Mouse (Mus musculus) heart, adult 2 months (tissue): ENCODE results near the gene Ghdc. TPM values are rescaled to one million over a fixed set of nuclear protein-coding genes. Genes with fewer than 3 reads are reported as not detected.

Experiments used
- DNase-seq, 2 experiments: peaks; one replicate each; pipeline ENCODE4 v3.0.0; 2021
- H3K27ac ChIP-seq: fragments of 200-600 bp; 2 replicates; pipeline ENCODE4 v1.8.1; 2022
- H3K27me3 ChIP-seq: fragments of 200-500 bp; 2 replicates; pipeline ENCODE4 v1.6.1; 2012; ENCODE audit warnings: mild to moderate bottlenecking, low read length, inconsistent platforms, mixed read lengths; ENCODE audit not compliant: control insufficient read depth, insufficient read depth
- H3K36me3 ChIP-seq: fragments of 200-500 bp; 2 replicates; pipeline ENCODE4 v1.6.1; 2012; ENCODE audit warnings: low read length, inconsistent platforms; ENCODE audit not compliant: control insufficient read depth, insufficient read depth
- H3K4me1 ChIP-seq: fragments of 200-500 bp; 2 replicates; pipeline ENCODE4 v1.6.1; 2011; ENCODE audit warnings: low read length; ENCODE audit not compliant: control insufficient read depth, insufficient read depth
- H3K4me3 ChIP-seq: fragments of 200-600 bp; 2 replicates; pipeline ENCODE4 v1.8.1; 2022
- H3K79me2 ChIP-seq: fragments of 200-500 bp; replicated peaks from 2 replicates; pipeline ENCODE4 v1.6.1; 2012; ENCODE audit warnings: mild to moderate bottlenecking, inconsistent platforms, low read length, moderate library complexity, mixed read lengths; ENCODE audit not compliant: control insufficient read depth, insufficient read depth
- H3K9ac ChIP-seq: fragments of 200-500 bp; 2 replicates; pipeline ENCODE4 v1.6.1; 2012; ENCODE audit warnings: low read depth, mild to moderate bottlenecking, control low read depth, inconsistent platforms, low read length, mixed read lengths
- CTCF ChIP-seq: fragments of 200-600 bp; IDR thresholded peaks from 2 replicates; pipeline ENCODE4 v1.8.1; 2022; ENCODE audit warnings: antibody characterized with exemption, mild to moderate bottlenecking, moderate library complexity
- EP300 ChIP-seq: fragments of 200-500 bp; IDR thresholded peaks from 2 replicates; pipeline ENCODE4 v1.6.1; 2011; ENCODE audit warnings: low read depth, low read length, control low read depth; ENCODE audit not compliant: insufficient read depth
- POLR2A ChIP-seq: fragments of 200-500 bp; IDR thresholded peaks from 2 replicates; pipeline ENCODE4 v1.6.1; 2011; ENCODE audit warnings: mild to moderate bottlenecking, low read depth, low read length, control low read depth; ENCODE audit not compliant: insufficient read depth
- WGBS: fragments of 180-500 bp; shearing (Covaris S2); methylation state at CpG from one replicate; pipeline ENCODE4 v1.1.7; 2018; 5-methylcytosine and 5-hydroxymethylcytosine counted together
- intact Hi-C: fragments of 180-260 bp; cut with DNase I; formaldehyde crosslinking; loops from one replicate; pipeline ENCODE4 v1.15.1; 2025
- polyA plus RNA-seq: library from polyadenylated mRNA; depleted of rRNA; stranded (reverse); fragments of >200 nt; gene quantifications from 2 replicates; pipeline ENCODE4 v1.2.3, GENCODE M21; 2012
- total RNA-seq, 2 experiments: library from RNA; stranded (reverse); gene quantifications; 2 replicates each; pipeline ENCODE4 v1.2.3; 2021

Gene Ghdc
- total and polyA plus RNA-seq, 3 experiments: 10.1 to 11.6 (median 11.2) TPM

DNA sequence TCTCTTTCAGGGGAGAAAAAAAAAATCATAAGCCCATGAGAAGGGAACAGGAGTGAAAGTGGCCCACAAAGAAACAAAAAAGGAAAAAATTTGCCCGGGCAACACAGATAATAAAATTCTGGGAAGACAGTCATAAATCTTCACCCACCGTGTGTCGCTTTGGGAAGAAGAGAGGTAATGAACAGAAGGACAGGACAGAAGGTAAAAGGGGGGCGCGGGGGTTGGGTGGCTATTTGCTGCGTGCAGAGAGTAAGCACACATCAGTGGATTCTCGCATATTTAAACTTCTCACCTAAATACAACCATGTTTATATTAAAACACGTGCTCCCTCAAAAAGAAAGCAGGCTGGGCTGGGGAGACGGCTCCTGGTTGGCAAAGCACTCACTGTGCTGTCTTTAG, 46.6 kb upstream of the Ghdc start:
- 80% methylated on average over 9 of the region's 9 CpGs for WGBS
- H3K9ac ChIP-seq: no peak overlapping the region
- intact Hi-C loops: no loop called here

GRCm38 (mm10) chr11:100816801-100817200, 46.0 kb upstream of the Ghdc start:
- H3K27ac ChIP-seq: peak overlapping the region; percentile 34; the same call in 1 of the 2 replicates
- intact Hi-C loops: no loop called here
- 53% methylated on average over 4 of the region's 4 CpGs for WGBS
- no peak for TF ChIP-seq POLR2A
- no peak for TF ChIP-seq EP300
- TF ChIP-seq CTCF: no peak
- no peak for DNase-seq
- no peaks in the 10 kb centered on the region for H3K27me3 ChIP-seq
- H3K79me2 ChIP-seq: peaks cover 10% of the 10 kb centered on the region
- H3K36me3 ChIP-seq: peaks cover 2% of the 10 kb centered on the region; the same call in 1 of the 2 replicates
- H3K4me1 ChIP-seq: peaks cover 21% of the 10 kb centered on the region
- H3K9ac ChIP-seq: no peak overlapping the region
- no peak overlapping the region for H3K4me3 ChIP-seq

More for the DNA sequence above, 46.6 kb upstream of the Ghdc start:
- Histone ChIP-seq H3K27ac (peak overlapping the region; percentile 34; the same call in 1 of the 2 replicates), H3K27me3 (no peaks in the 10 kb centered on the region), H3K4me1 (peaks cover 25% of the 10 kb centered on the region), H3K79me2 (peaks cover 11% of the 10 kb centered on the region), H3K4me3 (no peak overlapping the region), H3K36me3 (peaks cover 2% of the 10 kb centered on the region; the same call in 1 of the 2 replicates)
- no peak for DNase-seq
- TF ChIP-seq POLR2A (no peak), CTCF (no peak), EP300 (no peak)

GRCm38 (mm10) chr11:100816342-100816741, 45.6 kb upstream of the Ghdc start:
- intact Hi-C loops: no loop called here
- TF ChIP-seq EP300: no peak
- no peak for TF ChIP-seq CTCF
- TF ChIP-seq POLR2A: no peak
- WGBS: 69% methylated on average over 3 of the region's 3 CpGs
- H3K9ac ChIP-seq: no peak overlapping the region
- peaks cover 17% of the 10 kb centered on the region for H3K4me1 ChIP-seq
- H3K79me2 ChIP-seq: peaks cover 9% of the 10 kb centered on the region
- H3K27me3 ChIP-seq: no peaks in the 10 kb centered on the region
- peak overlapping the region; percentile 34; the same call in 1 of the 2 replicates for H3K27ac ChIP-seq
- H3K36me3 ChIP-seq: no peaks in the 10 kb centered on the region
- no peak for DNase-seq
- H3K4me3 ChIP-seq: no peak overlapping the region

GRCm38 (mm10) chr11:100814498-100814897, 43.7 kb upstream of the Ghdc start:
- peaks cover 5% of the 10 kb centered on the region for H3K79me2 ChIP-seq
- H3K27ac ChIP-seq: peak overlapping the region; percentile 53
- H3K27me3 ChIP-seq: no peaks in the 10 kb centered on the region
- H3K4me1 ChIP-seq: peaks cover 10% of the 10 kb centered on the region
- 40% methylated on average over 13 of the region's 13 CpGs for WGBS
- no peak overlapping the region for H3K4me3 ChIP-seq
- TF ChIP-seq POLR2A (no peak), EP300 (no peak), CTCF (peak; percentile 43)
- peak overlapping the region; percentile 14; the same call in 1 of the 2 replicates for H3K9ac ChIP-seq
- no peaks in the 10 kb centered on the region for H3K36me3 ChIP-seq
- DNase-seq: peak; percentile 74 to 85
- intact Hi-C loops: loop anchor here (2.0 to 5.0 kb wide), 2 partner anchors 24 to 33 kb away; no protein-coding TSS in a partner anchor

- H3K27me3 ChIP-seq: no peaks in the 10 kb centered on the region
- H3K9ac ChIP-seq: no peak overlapping the region
- peaks cover 9% of the 10 kb centered on the region for H3K4me1 ChIP-seq
- TF ChIP-seq CTCF: peak; percentile 59
- TF ChIP-seq POLR2A: no peak
- 74% methylated on average over 2 of the region's 2 CpGs for WGBS
- H3K4me3 ChIP-seq: no peak overlapping the region
- no peak for DNase-seq
- peaks cover 1% of the 10 kb centered on the region; the same call in 1 of the 2 replicates for H3K79me2 ChIP-seq
- H3K36me3 ChIP-seq: peaks cover 3% of the 10 kb centered on the region; the same call in 1 of the 2 replicates
- intact Hi-C loops: loop anchor here (5.0 kb wide), 1 partner anchor 36 kb away; no protein-coding TSS in a partner anchor
- H3K27ac ChIP-seq: peak overlapping the region; percentile 53
Measured at GRCm38 (mm10) chr11:100811132-100811531, 40.4 kb upstream of the Ghdc start.

GRCm38 (mm10) chr11:100810516-100810915, 39.8 kb upstream of the Ghdc start:
- no peaks in the 10 kb centered on the region for H3K27me3 ChIP-seq
- H3K79me2 ChIP-seq: peaks cover 1% of the 10 kb centered on the region; the same call in 1 of the 2 replicates
- H3K9ac ChIP-seq: no peak overlapping the region
- intact Hi-C loops: loop anchor here (5.0 kb wide), 1 partner anchor 37 kb away; no protein-coding TSS in a partner anchor
- WGBS: 52% methylated on average over 9 of the region's 9 CpGs
- peaks cover 5% of the 10 kb centered on the region; the same call in 1 of the 2 replicates for H3K36me3 ChIP-seq
- DNase-seq: peak in 1 of 2 experiments; percentile 43
- peak overlapping the region; percentile 58 for H3K27ac ChIP-seq
- H3K4me1 ChIP-seq: peaks cover 9% of the 10 kb centered on the region
- no peak overlapping the region for H3K4me3 ChIP-seq
- TF ChIP-seq EP300 (no peak), CTCF (no peak), POLR2A (no peak)
